10 mouse cellular contexts compared by ENCODE assay signal in the genomic region with DNA sequence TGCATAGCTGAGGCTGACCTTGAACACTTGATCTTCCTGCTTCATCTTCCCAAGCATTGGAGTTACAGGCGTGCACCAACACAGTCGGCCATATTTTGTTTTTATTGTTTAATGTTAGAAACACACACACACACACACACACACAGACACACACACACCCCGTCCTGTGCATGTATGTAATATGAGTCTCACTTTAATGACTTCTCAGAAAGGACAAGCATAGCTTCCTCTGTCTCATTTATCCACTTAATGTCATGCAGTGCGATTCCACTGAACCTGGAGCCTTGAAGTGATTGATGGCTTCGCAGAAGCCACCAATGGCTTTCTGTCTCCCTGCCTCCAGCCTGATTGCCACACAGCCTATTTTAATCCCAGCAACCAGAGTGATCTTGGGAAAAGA. TPM values are rescaled to one million over a fixed set of nuclear protein-coding genes. Genes with fewer than 3 reads are reported as not detected.
DNase-seq lines count a peak whose midpoint lies in the region; ATAC-seq lines count a peak whose summit lies in the region.
"Had no signal": no experiment of that assay in that cellular context is flagged by ENCODE, and none has a peak within 500 bp of the region (broad histone marks: within the 10 kb centered on the region; RNA-seq: fewer than 3 reads in every experiment).

No protein-coding gene starts in this region.

- intact Hi-C loops in heart, postnatal 14 days (cut with DNase I) = no loop called here

- H3K4me3 ChIP-seq in heart, embryonic 16.5 days (ENCODE audit: low read length) = no peak overlapping the region
- no peak overlapping the region for H3K4me3 ChIP-seq in forebrain, embryonic 16.5 days (replicated peaks; ENCODE audit: low read length)
- no peak overlapping the region for H3K4me3 ChIP-seq in midbrain, embryonic 14.5 days (replicated peaks; ENCODE audit: low read depth, low read length)
- H3K4me3 ChIP-seq: lung, embryonic 15.5 days had no signal

- WGBS in heart, embryonic 16.5 days = 55% methylated on average over 5 of the region's 5 CpGs
- 53% methylated on average over 5 of the region's 5 CpGs for WGBS in forebrain, embryonic 16.5 days
- WGBS in midbrain, embryonic 14.5 days = 37% methylated on average over 5 of the region's 5 CpGs

- no peak overlapping the region for H3K27ac ChIP-seq in heart, embryonic 16.5 days (ENCODE audit: low read length)
- H3K27ac ChIP-seq in forebrain, embryonic 16.5 days (ENCODE audit: low read length) = no peak overlapping the region
- H3K27ac ChIP-seq in midbrain, embryonic 14.5 days (replicated peaks; ENCODE audit: low read depth, low read length) = peak overlapping the region; percentile 57; the same call in 1 of the 2 replicates
- H3K27ac ChIP-seq: lung, embryonic 15.5 days had no signal

- peak; percentile 28; the same call in 1 of the 2 replicates for ATAC-seq in heart, embryonic 16.5 days (replicated peaks; ENCODE audit: extremely low read depth, insufficient read depth, low FRiP score)
- peak; percentile 69 for ATAC-seq in forebrain, embryonic 16.5 days
- peak; percentile 53; the same call in 1 of the 2 replicates for ATAC-seq in midbrain, embryonic 14.5 days (ENCODE audit: low FRiP score, low TSS enrichment)
- no peak for ATAC-seq in monocyte, adult 5-6 weeks (replicated peaks; ENCODE audit: insufficient number of reproducible peaks, low FRiP score, low TSS enrichment, poor library complexity, severe bottlenecking)
- ATAC-seq in megakaryocyte-erythroid progenitor cell, adult 5-6 weeks (replicated peaks; ENCODE audit: low FRiP score, low TSS enrichment, poor library complexity, severe bottlenecking) = no peak

- no peak for DNase-seq in heart, postnatal 14 days
- peak; percentile 47 for DNase-seq in adrenal gland, postnatal 10 days
- DNase-seq in midbrain, embryonic 14.5 days = peak; percentile 53
- DNase-seq in cerebellum, postnatal 10 days = no peak
- DNase-seq: cerebellum, adult 8-10 months had no signal

- H3K9ac ChIP-seq in heart, embryonic 16.5 days (ENCODE audit: low read length) = no peak overlapping the region
- no peak overlapping the region for H3K9ac ChIP-seq in forebrain, embryonic 16.5 days (replicated peaks; ENCODE audit: low read depth, low read length)
- no peak overlapping the region for H3K9ac ChIP-seq in midbrain, embryonic 14.5 days (replicated peaks; ENCODE audit: low read length)
- H3K9ac ChIP-seq: lung, embryonic 15.5 days had no signal

- H3K9me3 ChIP-seq in heart, embryonic 16.5 days (replicated peaks; ENCODE audit: control insufficient read depth, low read length) = no peaks in the 10 kb centered on the region
- no peaks in the 10 kb centered on the region for H3K9me3 ChIP-seq in forebrain, embryonic 16.5 days (ENCODE audit: control insufficient read depth, low read length)
- no peaks in the 10 kb centered on the region for H3K9me3 ChIP-seq in midbrain, embryonic 14.5 days (ENCODE audit: control insufficient read depth, low read length)
- H3K9me3 ChIP-seq: lung, embryonic 15.5 days had no signal

- H3K27me3 ChIP-seq in heart, embryonic 16.5 days (ENCODE audit: control insufficient read depth, insufficient read depth, low read length) = no peaks in the 10 kb centered on the region
- no peaks in the 10 kb centered on the region for H3K27me3 ChIP-seq in forebrain, embryonic 16.5 days (replicated peaks; ENCODE audit: control insufficient read depth, insufficient read depth, low read length)
- no peaks in the 10 kb centered on the region for H3K27me3 ChIP-seq in midbrain, embryonic 14.5 days (ENCODE audit: control insufficient read depth, insufficient read depth, low read length)
- H3K27me3 ChIP-seq: lung, embryonic 15.5 days had no signal

- no peak overlapping the region for H3K4me2 ChIP-seq in heart, embryonic 16.5 days (ENCODE audit: low read depth, low read length)
- H3K4me2 ChIP-seq in forebrain, embryonic 16.5 days (ENCODE audit: low read length) = no peak overlapping the region
- no peak overlapping the region for H3K4me2 ChIP-seq in midbrain, embryonic 14.5 days (ENCODE audit: low read length)
- H3K4me2 ChIP-seq: lung, embryonic 15.5 days had no signal

- H3K36me3 ChIP-seq in heart, embryonic 16.5 days (ENCODE audit: control insufficient read depth, insufficient read depth) = no peaks in the 10 kb centered on the region
- no peaks in the 10 kb centered on the region for H3K36me3 ChIP-seq in forebrain, embryonic 16.5 days (ENCODE audit: control insufficient read depth, insufficient read depth)
- no peaks in the 10 kb centered on the region for H3K36me3 ChIP-seq in midbrain, embryonic 14.5 days (ENCODE audit: control insufficient read depth, insufficient read depth, low read length)
- H3K36me3 ChIP-seq: lung, embryonic 15.5 days had no signal

- H3K4me1 ChIP-seq in heart, embryonic 16.5 days (ENCODE audit: control insufficient read depth, insufficient read depth, low read length) = no peaks in the 10 kb centered on the region
- peaks cover 7% of the 10 kb centered on the region for H3K4me1 ChIP-seq in forebrain, embryonic 16.5 days (replicated peaks; ENCODE audit: control insufficient read depth, insufficient read depth, low read length)
- peaks cover 23% of the 10 kb centered on the region for H3K4me1 ChIP-seq in midbrain, embryonic 14.5 days (ENCODE audit: control insufficient read depth, insufficient read depth, low read length)

RNA-seq across cellular contexts. Expression of a gene that starts 15.2 kb away (rescaled TPM):
- polyA plus RNA-seq in heart, embryonic 16.5 days (2015; fragmentation: Nextera tagmentation; extraction: Ambion mirVana) = 0.64 and 0.99 TPM in 2 replicates
- total RNA-seq in heart, postnatal 14 days (2021) = 1 to 10 TPM; 2.7 to 2.8 TPM
- total RNA-seq in adrenal gland, postnatal 10 days (2021) = 1 to 10 TPM; 5.2 to 7.2 TPM
- polyA plus RNA-seq in forebrain, embryonic 16.5 days (2015; fragmentation: Nextera tagmentation; extraction: Ambion mirVana) = 55.8 and 57.4 TPM in 2 replicates
- 60.4 and 87.2 TPM in 2 replicates for polyA plus RNA-seq in midbrain, embryonic 14.5 days (2014; fragmentation: Nextera tagmentation; extraction: Ambion mirVana)
- not detected in 3 replicates for total RNA-seq in monocyte, adult 5-6 weeks (2017)
- total RNA-seq in megakaryocyte-erythroid progenitor cell, adult 5-6 weeks (2014; fragmentation: Nextera tagmentation) = not detected in 2 replicates
- total RNA-seq in megakaryocyte-erythroid progenitor cell, adult 5-6 weeks (2017) = not detected in 2 replicates

Comparison
In these comparisons a context has a peak if more than half of its experiments do, and no peak if none do; other contexts are left out.
1. ATAC-seq: peak in heart, embryonic 16.5 days (single experiment), forebrain, embryonic 16.5 days (single experiment) and midbrain, embryonic 14.5 days (single experiment); none in monocyte, adult 5-6 weeks (single experiment) and megakaryocyte-erythroid progenitor cell, adult 5-6 weeks (single experiment).
2. DNase-seq: peak in adrenal gland, postnatal 10 days (single experiment) and midbrain, embryonic 14.5 days (single experiment); none in heart, postnatal 14 days (0 of 2) and cerebellum, postnatal 10 days (0 of 2).